Mouse (Mus musculus) liver, embryonic 14.5 days (tissue): Measurements from ENCODE around the gene H3f3b.

Source experiments
- CTCF ChIP-seq: IDR thresholded peaks from 2 replicates; pipeline ENCODE4 v1.5.1; 2016; ENCODE audit warnings: antibody characterized with exemption, low read depth, control low read depth
- EP300 ChIP-seq: IDR thresholded peaks from 2 replicates; pipeline ENCODE4 v1.6.1; 2016; ENCODE audit warnings: antibody characterized with exemption, low read depth

DNA sequence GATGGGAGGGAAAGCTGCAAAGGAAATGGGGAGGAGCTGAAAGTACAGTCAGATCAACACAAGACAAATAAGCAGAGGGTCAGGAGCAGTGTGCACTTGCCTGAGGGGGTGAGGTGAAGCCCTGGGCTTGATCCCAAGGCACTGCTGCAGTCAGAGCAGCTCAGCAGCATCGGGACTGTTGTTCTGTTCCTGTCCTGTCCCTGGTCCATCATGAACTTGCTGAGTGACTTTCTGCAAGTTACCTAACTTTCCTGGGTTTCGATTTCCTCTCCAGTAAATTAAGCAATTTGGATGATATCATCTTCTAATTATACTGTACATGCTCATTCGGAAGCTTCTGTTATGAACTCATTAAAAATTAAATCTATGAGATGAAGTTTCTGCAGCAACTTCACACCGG, at the start of gene H3f3b:
- TF ChIP-seq CTCF (no peak), EP300 (no peak)
